Mouse (Mus musculus) embryonic fibroblast, embryonic 13.5 days (primary cell): ENCODE results near the gene Angptl6.

Experiments
- CTCF ChIP-seq: IDR thresholded peaks from 2 replicates; pipeline ENCODE4 v1.5.1; 2011; ENCODE audit warnings: mild to moderate bottlenecking, control low read depth, low read length, moderate library complexity, borderline replicate concordance; ENCODE audit not compliant: insufficient read depth
- POLR2A ChIP-seq: IDR thresholded peaks from 2 replicates; pipeline ENCODE4 v1.6.1; 2011; ENCODE audit warnings: low read depth, mild to moderate bottlenecking, control low read depth, low read length, moderate library complexity

DNA sequence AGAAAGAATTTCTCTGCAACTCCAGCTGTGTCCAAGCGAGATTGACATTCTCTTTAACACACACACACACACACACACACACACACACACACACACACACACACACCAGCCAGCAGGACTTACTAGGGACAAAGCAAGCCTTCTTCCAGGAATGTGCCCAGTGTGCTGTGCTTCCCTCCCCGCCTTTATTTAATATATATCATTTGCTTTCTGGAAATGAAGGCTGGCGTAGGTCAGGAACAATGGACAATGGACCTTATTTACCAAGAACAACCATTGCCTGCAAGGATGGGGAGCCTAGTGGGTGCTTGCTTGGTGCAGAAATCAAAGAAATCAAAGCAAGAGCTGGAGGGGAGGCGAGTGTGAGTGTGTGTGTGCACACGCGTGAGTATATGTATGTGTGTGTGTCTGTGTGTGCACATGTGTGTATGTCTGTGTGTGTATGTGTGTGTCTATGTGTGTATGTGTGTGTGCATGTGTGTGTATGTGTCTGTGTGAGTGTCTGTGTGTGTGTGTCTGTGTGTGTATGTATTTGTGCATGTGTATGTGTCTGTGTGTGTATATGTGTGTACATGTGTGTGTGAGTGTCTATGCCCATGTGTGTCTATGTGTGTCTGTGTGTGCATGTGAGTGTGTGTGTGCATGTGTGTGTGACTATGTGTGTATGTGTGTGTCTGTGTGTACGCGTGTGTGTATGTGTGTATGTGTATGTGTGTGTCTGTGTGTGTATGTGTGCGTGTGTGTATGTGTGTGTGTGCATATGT is 42.2 kb downstream of the Angptl6 start:
- no peak for TF ChIP-seq CTCF
- TF ChIP-seq POLR2A, result no peak
